In the genomic region with DNA sequence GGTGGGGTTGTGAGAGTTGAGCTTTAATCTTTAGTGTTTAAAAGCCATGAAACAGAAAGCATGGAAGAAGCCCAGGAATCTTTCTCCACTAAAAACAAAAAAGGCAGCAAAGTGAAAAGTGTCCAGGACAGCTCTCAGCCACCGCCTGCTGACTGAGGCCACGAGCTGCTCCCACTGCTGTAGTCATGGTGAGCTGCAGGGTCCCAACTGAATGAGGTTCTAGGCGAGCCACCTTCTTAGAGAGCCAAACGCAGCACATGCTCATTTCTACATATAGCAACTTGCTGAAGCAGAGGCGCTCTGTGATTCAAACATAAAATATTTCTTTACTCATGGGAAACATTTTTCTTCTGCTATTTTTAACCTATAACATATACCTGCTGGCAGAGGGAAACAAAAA, we compare ENCODE assay signal across 16 mouse cellular contexts.
DNase-seq lines count a peak whose midpoint lies in the region; ATAC-seq and TF ChIP-seq lines count a peak whose summit lies in the region.
"Had no signal": no experiment of that assay in that cellular context is flagged by ENCODE, and none has a peak within 500 bp of the region (broad histone marks: within the 10 kb centered on the region; RNA-seq: fewer than 3 reads in every experiment).

No protein-coding gene starts in this region.

- H3K9me3 ChIP-seq in forebrain, embryonic 14.5 days (replicated peaks; ENCODE audit: control insufficient read depth, low read length): no peaks in the 10 kb centered on the region
- no peaks in the 10 kb centered on the region for H3K9me3 ChIP-seq in forebrain, embryonic 11.5 days (ENCODE audit: control insufficient read depth, low read length)
- no peaks in the 10 kb centered on the region for H3K9me3 ChIP-seq in hindbrain, postnatal 0 days (ENCODE audit: low read length)
- no peaks in the 10 kb centered on the region for H3K9me3 ChIP-seq in hindbrain, embryonic 11.5 days (ENCODE audit: control insufficient read depth, low read length)
- H3K9me3 ChIP-seq in midbrain, postnatal 0 days (ENCODE audit: low read length): no peaks in the 10 kb centered on the region
- H3K9me3 ChIP-seq in midbrain, embryonic 14.5 days (ENCODE audit: control insufficient read depth, low read length): no peaks in the 10 kb centered on the region
- H3K9me3 ChIP-seq in heart, postnatal 0 days (replicated peaks; ENCODE audit: control insufficient read depth, low read length): no peaks in the 10 kb centered on the region
- H3K9me3 ChIP-seq: midbrain, embryonic 15.5 days had no signal

- H3K27ac ChIP-seq in forebrain, embryonic 14.5 days (ENCODE audit: low read depth, low read length): peak overlapping the region; percentile 73; the same call in 1 of the 2 replicates
- H3K27ac ChIP-seq in forebrain, embryonic 11.5 days (ENCODE audit: low read depth, low read length): no peak overlapping the region
- no peak overlapping the region for H3K27ac ChIP-seq in hindbrain, postnatal 0 days
- no peak overlapping the region for H3K27ac ChIP-seq in hindbrain, embryonic 11.5 days (ENCODE audit: low read depth, low read length)
- H3K27ac ChIP-seq in midbrain, postnatal 0 days (ENCODE audit: low read depth, low read length): no peak overlapping the region
- no peak overlapping the region for H3K27ac ChIP-seq in midbrain, embryonic 14.5 days (replicated peaks; ENCODE audit: low read depth, low read length)
- peak overlapping the region; percentile 88 for H3K27ac ChIP-seq in heart, postnatal 0 days (ENCODE audit: low read depth)
- H3K27ac ChIP-seq: liver, embryonic 14.5 days; midbrain, embryonic 15.5 days had no signal

- WGBS in forebrain, embryonic 14.5 days: 55% methylated on average over 5 of the region's 5 CpGs
- WGBS in forebrain, embryonic 11.5 days: 78% methylated on average over 5 of the region's 5 CpGs
- WGBS in hindbrain, postnatal 0 days: 49% methylated on average over 5 of the region's 5 CpGs
- WGBS in hindbrain, embryonic 11.5 days: 75% methylated on average over 5 of the region's 5 CpGs
- 61% methylated on average over 5 of the region's 5 CpGs for WGBS in midbrain, postnatal 0 days
- 64% methylated on average over 5 of the region's 5 CpGs for WGBS in midbrain, embryonic 14.5 days
- 32% methylated on average over 5 of the region's 5 CpGs for WGBS in heart, postnatal 0 days

- no peaks in the 10 kb centered on the region for H3K27me3 ChIP-seq in forebrain, embryonic 14.5 days (replicated peaks; ENCODE audit: control insufficient read depth, insufficient read depth, low read length)
- H3K27me3 ChIP-seq in forebrain, embryonic 11.5 days (ENCODE audit: control insufficient read depth, insufficient read depth, low read length): no peaks in the 10 kb centered on the region
- H3K27me3 ChIP-seq in hindbrain, postnatal 0 days (ENCODE audit: insufficient read depth, low read length): no peaks in the 10 kb centered on the region
- no peaks in the 10 kb centered on the region; the same call in 1 of the 2 replicates for H3K27me3 ChIP-seq in hindbrain, embryonic 11.5 days (ENCODE audit: control insufficient read depth, insufficient read depth, low read length)
- no peaks in the 10 kb centered on the region for H3K27me3 ChIP-seq in midbrain, postnatal 0 days (ENCODE audit: insufficient read depth, low read length)
- no peaks in the 10 kb centered on the region for H3K27me3 ChIP-seq in midbrain, embryonic 14.5 days (ENCODE audit: control insufficient read depth, insufficient read depth, low read length)
- H3K27me3 ChIP-seq in heart, postnatal 0 days (ENCODE audit: control insufficient read depth, insufficient read depth, low read length): no peaks in the 10 kb centered on the region
- H3K27me3 ChIP-seq: midbrain, embryonic 15.5 days; Patski had no signal

- no peak for TF ChIP-seq EP300 in heart, postnatal 0 days (IDR thresholded peaks at IDR 0.05; ENCODE audit: low read depth)

- peaks cover 23% of the 10 kb centered on the region for H3K4me1 ChIP-seq in forebrain, embryonic 14.5 days (ENCODE audit: control insufficient read depth, insufficient read depth, low read length)
- H3K4me1 ChIP-seq in forebrain, embryonic 11.5 days (replicated peaks; ENCODE audit: control insufficient read depth, insufficient read depth, low read length): 0 out of 2 replicates have a peak, but pooled peaks cover 2% of the 10 kb centered on the region
- H3K4me1 ChIP-seq in hindbrain, postnatal 0 days (ENCODE audit: insufficient read depth, low read length): no peaks in the 10 kb centered on the region
- no peaks in the 10 kb centered on the region for H3K4me1 ChIP-seq in hindbrain, embryonic 11.5 days (replicated peaks; ENCODE audit: control insufficient read depth, insufficient read depth, low read length)
- no peaks in the 10 kb centered on the region for H3K4me1 ChIP-seq in midbrain, postnatal 0 days (ENCODE audit: insufficient read depth, low read length)
- H3K4me1 ChIP-seq in midbrain, embryonic 14.5 days (ENCODE audit: control insufficient read depth, insufficient read depth, low read length): no peaks in the 10 kb centered on the region
- peaks cover 39% of the 10 kb centered on the region for H3K4me1 ChIP-seq in heart, postnatal 0 days (ENCODE audit: control insufficient read depth, insufficient read depth)
- H3K4me1 ChIP-seq: midbrain, embryonic 15.5 days had no signal

- TF ChIP-seq CTCF in hindbrain, postnatal 0 days (IDR thresholded peaks at IDR 0.05; ENCODE audit: low read depth): no peak
- no peak for TF ChIP-seq CTCF in midbrain, postnatal 0 days (IDR thresholded peaks at IDR 0.05)
- TF ChIP-seq CTCF in heart, postnatal 0 days (IDR thresholded peaks at IDR 0.05; ENCODE audit: low read depth): no peak

- H3K4me3 ChIP-seq in forebrain, embryonic 14.5 days (ENCODE audit: low read depth, low read length): no peak overlapping the region
- no peak overlapping the region for H3K4me3 ChIP-seq in forebrain, embryonic 11.5 days (ENCODE audit: low read depth, low read length)
- H3K4me3 ChIP-seq in hindbrain, postnatal 0 days (ENCODE audit: low read length): no peak overlapping the region
- no peak overlapping the region for H3K4me3 ChIP-seq in hindbrain, embryonic 11.5 days (ENCODE audit: low read depth, low read length)
- no peak overlapping the region for H3K4me3 ChIP-seq in midbrain, postnatal 0 days (ENCODE audit: low read depth, low read length)
- H3K4me3 ChIP-seq in midbrain, embryonic 14.5 days (replicated peaks; ENCODE audit: low read depth, low read length): no peak overlapping the region
- no peak overlapping the region for H3K4me3 ChIP-seq in heart, postnatal 0 days (ENCODE audit: low read depth, low read length)
- H3K4me3 ChIP-seq: erythroblast, embryonic 14.5 days; midbrain, embryonic 15.5 days had no signal

- no peak overlapping the region for H3K4me2 ChIP-seq in forebrain, embryonic 14.5 days (ENCODE audit: low read length)
- H3K4me2 ChIP-seq in forebrain, embryonic 11.5 days (ENCODE audit: low read depth, low read length, severe bottlenecking): no peak overlapping the region
- H3K4me2 ChIP-seq in hindbrain, postnatal 0 days (ENCODE audit: low read depth, low read length): no peak overlapping the region
- H3K4me2 ChIP-seq in hindbrain, embryonic 11.5 days (replicated peaks; ENCODE audit: low read depth, low read length): no peak overlapping the region
- H3K4me2 ChIP-seq in midbrain, postnatal 0 days (ENCODE audit: low read depth, low read length, poor library complexity, severe bottlenecking): no peak overlapping the region
- no peak overlapping the region for H3K4me2 ChIP-seq in midbrain, embryonic 14.5 days (ENCODE audit: low read length)
- H3K4me2 ChIP-seq in heart, postnatal 0 days (ENCODE audit: low read depth, low read length): no peak overlapping the region
- H3K4me2 ChIP-seq: midbrain, embryonic 15.5 days had no signal

- H3K36me3 ChIP-seq in forebrain, embryonic 14.5 days (ENCODE audit: control insufficient read depth, insufficient read depth, low read length): peaks cover 63% of the 10 kb centered on the region
- H3K36me3 ChIP-seq in forebrain, embryonic 11.5 days (ENCODE audit: control insufficient read depth, insufficient read depth, low read length): no peaks in the 10 kb centered on the region; the same call in 1 of the 2 replicates
- peaks cover 51% of the 10 kb centered on the region for H3K36me3 ChIP-seq in hindbrain, postnatal 0 days (ENCODE audit: insufficient read depth, low read length)
- H3K36me3 ChIP-seq in hindbrain, embryonic 11.5 days (ENCODE audit: control insufficient read depth, insufficient read depth, low read length): peaks cover 10% of the 10 kb centered on the region; the same call in 1 of the 2 replicates
- peaks cover 28% of the 10 kb centered on the region for H3K36me3 ChIP-seq in midbrain, postnatal 0 days (ENCODE audit: insufficient read depth, low read length)
- peaks cover 83% of the 10 kb centered on the region for H3K36me3 ChIP-seq in midbrain, embryonic 14.5 days (ENCODE audit: control insufficient read depth, insufficient read depth, low read length)
- H3K36me3 ChIP-seq in heart, postnatal 0 days (replicated peaks; ENCODE audit: control insufficient read depth, insufficient read depth, low read length): peaks cover 68% of the 10 kb centered on the region

- peak; percentile 38; the same call in 1 of the 2 replicates for ATAC-seq in forebrain, embryonic 14.5 days
- ATAC-seq in forebrain, embryonic 11.5 days (replicated peaks; ENCODE audit: low FRiP score): no peak
- no peak for ATAC-seq in hindbrain, postnatal 0 days
- no peak for ATAC-seq in hindbrain, embryonic 11.5 days (ENCODE audit: low FRiP score)
- no peak for ATAC-seq in midbrain, postnatal 0 days (ENCODE audit: low FRiP score)
- no peak for ATAC-seq in midbrain, embryonic 14.5 days (ENCODE audit: low FRiP score, low TSS enrichment)
- 0 out of 2 replicates have a peak, but pooled peaks have one; percentile 29 for ATAC-seq in heart, postnatal 0 days (ENCODE audit: insufficient read depth, low read depth)
- ATAC-seq: hindbrain, embryonic 16.5 days; midbrain, embryonic 15.5 days; Patski had no signal

- peak; percentile 26 for DNase-seq in forebrain, embryonic 14.5 days (ENCODE audit: low spot score)
- no peak for DNase-seq in forebrain, embryonic 11.5 days (ENCODE audit: low spot score)
- DNase-seq in hindbrain, postnatal 0 days (ENCODE audit: low spot score): peak; percentile 23
- no peak for DNase-seq in hindbrain, embryonic 11.5 days (ENCODE audit: low spot score)
- DNase-seq in midbrain, postnatal 0 days (ENCODE audit: low spot score): peak; percentile 40
- DNase-seq in midbrain, embryonic 14.5 days: no peak
- no peak for DNase-seq in heart, postnatal 0 days (ENCODE audit: low spot score)
- DNase-seq in MN1 (ENCODE audit: low spot score): no peak
- DNase-seq: cerebellum, adult 11 months; kidney, adult 18-20 months; left cerebral cortex, postnatal 4 days had no signal

- H3K9ac ChIP-seq in forebrain, embryonic 14.5 days (ENCODE audit: low read length): no peak overlapping the region
- H3K9ac ChIP-seq in forebrain, embryonic 11.5 days (ENCODE audit: low read length): no peak overlapping the region
- no peak overlapping the region for H3K9ac ChIP-seq in hindbrain, postnatal 0 days (replicated peaks; ENCODE audit: low read length)
- no peak overlapping the region for H3K9ac ChIP-seq in hindbrain, embryonic 11.5 days (ENCODE audit: low read depth, low read length)
- H3K9ac ChIP-seq in midbrain, postnatal 0 days (replicated peaks; ENCODE audit: low read length, poor library complexity, severe bottlenecking): no peak overlapping the region
- no peak overlapping the region for H3K9ac ChIP-seq in midbrain, embryonic 14.5 days (replicated peaks; ENCODE audit: low read length)
- H3K9ac ChIP-seq in heart, postnatal 0 days (replicated peaks; ENCODE audit: low read depth, low read length): no peak overlapping the region
- H3K9ac ChIP-seq: liver, embryonic 14.5 days; midbrain, embryonic 15.5 days had no signal

Comparison
In these comparisons a context has a peak if more than half of its experiments do, and no peak if none do; other contexts are left out.
1. ATAC-seq: peak in forebrain, embryonic 14.5 days (single experiment) and heart, postnatal 0 days (single experiment); none in forebrain, embryonic 11.5 days (single experiment), hindbrain, postnatal 0 days (single experiment), hindbrain, embryonic 11.5 days (single experiment), midbrain, postnatal 0 days (single experiment) and midbrain, embryonic 14.5 days (single experiment).
2. DNase-seq: peak in forebrain, embryonic 14.5 days (single experiment), hindbrain, postnatal 0 days (single experiment) and midbrain, postnatal 0 days (single experiment); none in forebrain, embryonic 11.5 days (single experiment), hindbrain, embryonic 11.5 days (single experiment), midbrain, embryonic 14.5 days (single experiment), heart, postnatal 0 days (single experiment) and MN1 (single experiment).
3. H3K27ac ChIP-seq: peak in forebrain, embryonic 14.5 days (single experiment) and heart, postnatal 0 days (single experiment); none in forebrain, embryonic 11.5 days (single experiment), hindbrain, postnatal 0 days (single experiment), hindbrain, embryonic 11.5 days (single experiment), midbrain, postnatal 0 days (single experiment) and midbrain, embryonic 14.5 days (single experiment).